Mouse (Mus musculus): ENCODE measurements around the gene Timm9.

DNA sequence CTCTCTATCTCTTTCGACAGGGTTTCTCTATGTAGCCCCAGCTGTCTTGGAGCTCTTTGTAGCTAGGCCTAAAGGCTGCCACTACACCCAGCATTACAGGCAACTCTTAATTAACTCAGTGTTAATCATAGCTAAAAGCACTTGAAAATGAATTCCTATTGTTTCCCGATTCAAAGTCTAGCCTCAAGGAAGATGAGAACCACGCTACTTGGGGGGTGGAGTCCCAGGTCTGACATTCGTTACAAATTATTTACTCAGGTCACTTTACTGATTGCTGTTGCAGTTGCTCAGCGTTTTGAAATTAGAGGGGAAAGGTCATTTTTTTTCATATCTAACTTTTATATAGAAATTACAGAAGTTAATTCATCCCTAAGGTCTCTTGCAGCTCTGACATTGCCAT, 903 bp downstream of the Timm9 start:
- no peak for TF ChIP-seq CEBPB (IDR thresholded peaks at IDR 0.05; ENCODE audit: low read depth)
- no peak for TF ChIP-seq CTCF (IDR thresholded peaks at IDR 0.05; ENCODE audit: control insufficient read depth, insufficient read depth, insufficient read length)
- TF ChIP-seq MAX (IDR thresholded peaks at IDR 0.05) = no peak
